Mouse (Mus musculus) right cerebral cortex, postnatal 10 days (tissue): ENCODE measurements around the gene D11Wsu47e.
A peak's percentile ranks its signal among the peaks of the same experiment; 100 is the strongest.
"Not testable (repeated sequence)": the region's sequence is repeated elsewhere in the genome, so short reads cannot be mapped to it uniquely, and the experiment has no call there.

ENCODE experiments used
- DNase-seq, 2 experiments: peaks; one replicate each; pipeline ENCODE4 v3.0.0; 2021; ENCODE audit warnings: low spot score in 2 of 2

D11Wsu47e gene

GRCm38 (mm10) chr11:113683957-113684706, at the start of gene D11Wsu47e, which contains the start of gene Fam104a:
Gene D11Wsu47e, plus strand, starts transcription at chr11:113684412.
Gene Fam104a, minus strand, starts transcription at chr11:113684155.
- peak; percentile 96 to 97 for DNase-seq

GRCm38 (mm10) chr11:113634699-113635121, 49.5 kb upstream of the D11Wsu47e start:
- no peak for DNase-seq

- DNase-seq: no peak
Measured at GRCm38 (mm10) chr11:113638680-113639079, 45.5 kb upstream of the D11Wsu47e start.

- DNase-seq: no peak
Measured at GRCm38 (mm10) chr11:113645181-113645580, 39.0 kb upstream of the D11Wsu47e start.

- peak; percentile 78 to 88 for DNase-seq
Measured at GRCm38 (mm10) chr11:113648152-113648551, 36.1 kb upstream of the D11Wsu47e start.

GRCm38 (mm10) chr11:113648690-113649352, 35.4 kb upstream of the D11Wsu47e start, which contains the start of gene Cog1:
Gene Cog1, plus strand, starts transcription at chr11:113649169.
- DNase-seq: no peak

- DNase-seq: peak; percentile 73 to 76
Measured at GRCm38 (mm10) chr11:113649353-113650210, 34.6 kb upstream of the D11Wsu47e start, which contains the start of gene Slc39a11. Gene Slc39a11, minus strand, starts transcription at chr11:113650079.

GRCm38 (mm10) chr11:113651206-113651906, 32.9 kb upstream of the D11Wsu47e start:
- no peak for DNase-seq

- peak; percentile 62 to 75 for DNase-seq
Measured at GRCm38 (mm10) chr11:113651907-113652273, 32.3 kb upstream of the D11Wsu47e start.

GRCm38 (mm10) chr11:113652516-113652915, 31.7 kb upstream of the D11Wsu47e start:
- no peak for DNase-seq

- DNase-seq: no peak
Measured at GRCm38 (mm10) chr11:113654105-113654504, 30.1 kb upstream of the D11Wsu47e start.

- DNase-seq: peak; percentile 61 to 77
Measured at GRCm38 (mm10) chr11:113654561-113655270, 29.5 kb upstream of the D11Wsu47e start.

GRCm38 (mm10) chr11:113656511-113656932, 27.7 kb upstream of the D11Wsu47e start:
- DNase-seq: no peak

GRCm38 (mm10) chr11:113657221-113657620, 27.0 kb upstream of the D11Wsu47e start:
- DNase-seq: no peak

- no peak for DNase-seq
Measured at GRCm38 (mm10) chr11:113658319-113658718, 25.9 kb upstream of the D11Wsu47e start.

GRCm38 (mm10) chr11:113658763-113659162, 25.4 kb upstream of the D11Wsu47e start:
- no peak for DNase-seq

- DNase-seq: not testable (repeated sequence)
Measured at GRCm38 (mm10) chr11:113660213-113660612, 24.0 kb upstream of the D11Wsu47e start.

GRCm38 (mm10) chr11:113660940-113661339, 23.3 kb upstream of the D11Wsu47e start:
- DNase-seq: no peak

- no peak for DNase-seq
Measured at GRCm38 (mm10) chr11:113661835-113662351, 22.3 kb upstream of the D11Wsu47e start.

- DNase-seq: no peak
Measured at GRCm38 (mm10) chr11:113664279-113664678, 19.9 kb upstream of the D11Wsu47e start.
